Mouse (Mus musculus): ENCODE measurements at regions not wholly inside any gene's neighbourhood (a gene's known extent, or its start where the extent isn't known, plus 50 kb on each side); places are given as distances from the start of the nearest gene placed in this dataset.

DNA sequence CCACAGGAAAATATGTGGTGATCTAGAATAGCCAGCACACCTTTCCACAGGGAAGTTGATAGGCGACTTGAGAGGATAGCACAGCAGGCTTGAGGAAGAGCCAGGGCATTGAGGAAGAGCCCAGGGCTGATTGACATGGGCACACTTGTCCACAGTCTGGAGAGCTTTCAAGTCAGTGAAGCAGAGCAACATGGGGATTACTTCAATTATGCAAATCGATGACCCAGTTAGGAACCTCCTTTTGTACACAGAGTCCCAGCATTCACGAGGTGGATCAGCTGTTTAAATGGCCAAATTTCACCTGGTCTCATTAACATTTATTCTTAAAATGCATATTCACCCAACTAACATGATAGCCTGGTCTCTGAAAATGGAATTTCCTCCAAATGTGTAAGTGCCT, 186.1 kb downstream of the Brinp2 start:
- H3K4me1 ChIP-seq (ENCODE audit: control insufficient read depth, insufficient read depth, low read length) = no peaks in the 10 kb centered on the region
- no peak overlapping the region for H3K27ac ChIP-seq (ENCODE audit: insufficient read depth, low read length)
- no peak overlapping the region for H3K4me3 ChIP-seq (ENCODE audit: insufficient read depth, low read length)
- TF ChIP-seq CTCF (IDR thresholded peaks at IDR 0.05; ENCODE audit: borderline replicate concordance, insufficient read depth, low read length) (no peak), POLR2A (IDR thresholded peaks at IDR 0.05; ENCODE audit: low read depth, low read length) (no peak)

DNA sequence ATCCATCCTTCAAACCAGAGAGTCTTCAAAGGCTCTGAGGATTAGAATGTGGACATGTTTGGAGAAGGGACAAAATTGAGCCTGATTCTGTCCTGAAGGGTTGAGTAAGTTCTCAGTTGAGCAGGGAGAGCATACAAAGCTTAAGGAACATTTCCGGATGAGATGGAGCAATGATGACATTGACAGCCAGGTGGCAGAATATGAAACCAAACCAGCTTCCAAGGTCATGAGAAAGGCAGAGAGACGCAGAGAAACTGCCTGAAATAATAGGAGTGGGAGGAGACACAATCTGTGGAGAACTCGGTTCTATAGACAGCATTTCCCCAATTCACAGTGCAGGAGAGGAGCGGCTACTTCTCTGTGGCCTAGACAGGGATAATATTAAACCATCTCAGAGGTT, 176.0 kb downstream of the Brinp2 start:
- H3K27ac ChIP-seq (ENCODE audit: insufficient read depth, low read length) = no peak overlapping the region
- no peak for TF ChIP-seq POLR2A (IDR thresholded peaks at IDR 0.05; ENCODE audit: low read depth, low read length)
- no peak for TF ChIP-seq CTCF (IDR thresholded peaks at IDR 0.05; ENCODE audit: borderline replicate concordance, insufficient read depth, low read length)
- no peak overlapping the region for H3K4me3 ChIP-seq (ENCODE audit: insufficient read depth, low read length)
- H3K4me1 ChIP-seq (ENCODE audit: control insufficient read depth, insufficient read depth, low read length) = no peaks in the 10 kb centered on the region

DNA sequence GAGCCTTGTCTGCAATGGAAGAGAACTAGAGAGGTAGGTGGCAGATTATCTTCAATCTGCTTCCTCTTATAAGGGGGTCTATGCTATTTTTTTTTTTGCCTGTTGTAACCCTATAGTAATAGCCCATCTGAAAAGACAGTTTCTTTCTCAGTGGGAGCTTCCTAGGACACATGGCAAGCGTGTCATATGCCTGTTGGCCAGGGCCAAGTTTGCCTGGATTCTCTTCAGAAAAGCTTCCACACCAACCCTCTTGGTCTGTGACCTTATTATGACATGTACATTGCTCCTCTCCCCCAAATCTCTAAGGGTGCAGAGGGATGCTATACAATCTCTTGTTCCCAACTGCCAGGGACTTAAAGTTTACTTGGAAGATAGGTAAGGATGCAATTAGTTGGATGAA, 174.8 kb downstream of the Brinp2 start:
- no peak overlapping the region for H3K27ac ChIP-seq (ENCODE audit: insufficient read depth, low read length)
- TF ChIP-seq POLR2A (IDR thresholded peaks at IDR 0.05; ENCODE audit: low read depth, low read length) = no peak
- no peak for TF ChIP-seq CTCF (IDR thresholded peaks at IDR 0.05; ENCODE audit: borderline replicate concordance, insufficient read depth, low read length)
- no peaks in the 10 kb centered on the region for H3K4me1 ChIP-seq (ENCODE audit: control insufficient read depth, insufficient read depth, low read length)
- H3K4me3 ChIP-seq (ENCODE audit: insufficient read depth, low read length) = no peak overlapping the region

DNA sequence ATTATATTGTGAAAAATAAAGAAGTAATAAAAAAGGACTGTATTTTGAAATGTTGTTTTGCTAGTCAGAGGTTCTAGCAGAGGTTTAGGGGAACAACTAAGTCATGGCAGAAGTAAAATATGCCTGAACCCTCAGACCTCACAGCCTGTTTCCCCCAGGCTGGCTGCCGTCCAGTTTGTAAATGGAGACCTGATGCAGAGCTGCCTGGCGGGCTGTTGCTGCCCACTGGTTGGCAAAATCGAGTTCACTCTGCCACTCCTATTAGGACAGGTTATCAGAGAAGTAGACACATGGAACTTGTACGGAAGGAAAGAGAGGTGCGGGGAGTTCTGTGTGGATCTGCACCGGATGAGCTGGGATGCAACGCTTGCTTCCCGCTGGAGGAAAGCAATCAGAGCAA, 168.5 kb downstream of the Brinp2 start:
- no peak for TF ChIP-seq CTCF (IDR thresholded peaks at IDR 0.05; ENCODE audit: borderline replicate concordance, insufficient read depth, low read length)
- no peak overlapping the region for H3K27ac ChIP-seq (ENCODE audit: insufficient read depth, low read length)

DNA sequence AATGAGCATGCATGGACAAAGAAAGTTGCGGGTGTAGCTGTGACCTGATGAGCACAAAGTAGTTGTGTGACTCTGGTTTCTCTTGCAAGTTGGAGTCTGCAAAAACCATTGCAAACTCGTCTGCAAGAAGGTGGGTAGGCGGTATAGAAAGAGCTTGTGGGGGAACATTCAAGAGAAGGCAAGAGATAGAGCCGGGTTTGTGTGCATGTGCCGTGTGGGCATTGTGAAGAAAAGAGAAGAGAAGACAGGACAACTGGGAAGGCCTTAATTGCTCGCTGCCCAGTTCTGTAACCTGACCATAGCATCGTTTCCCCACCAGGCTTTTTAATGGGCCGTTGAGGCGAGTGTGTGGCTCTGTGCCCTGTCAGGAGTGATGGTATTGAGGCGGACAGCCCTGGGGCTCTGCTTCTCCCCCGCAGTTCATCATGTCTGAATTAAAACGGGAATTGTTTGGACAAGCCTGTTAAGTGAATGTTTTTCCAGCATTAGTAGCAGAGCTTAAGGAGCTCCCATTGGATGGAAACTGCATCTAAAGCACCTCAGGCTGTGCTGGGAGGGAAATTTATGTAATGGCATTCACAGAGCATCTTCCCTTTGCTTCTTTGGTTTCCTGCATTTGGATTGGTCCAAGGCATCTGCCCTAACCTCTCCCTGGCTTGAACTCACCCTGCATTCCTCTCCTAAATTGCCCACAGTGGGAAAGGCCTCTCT, 163.1 kb downstream of the Brinp2 start:
- Histone ChIP-seq H3K4me1 (ENCODE audit: control insufficient read depth, insufficient read depth, low read length) (0 out of 2 replicates have a peak, but pooled peaks cover 2% of the 10 kb centered on the region), H3K27ac (ENCODE audit: insufficient read depth, low read length) (no peak overlapping the region), H3K4me3 (ENCODE audit: insufficient read depth, low read length) (no peak overlapping the region)
- TF ChIP-seq POLR2A (IDR thresholded peaks at IDR 0.05; ENCODE audit: low read depth, low read length) (no peak), CTCF (IDR thresholded peaks at IDR 0.05; ENCODE audit: borderline replicate concordance, insufficient read depth, low read length) (no peak)

More for the DNA sequence above, 168.5 kb downstream of the Brinp2 start:
- Histone ChIP-seq H3K4me3 (ENCODE audit: insufficient read depth, low read length) (no peak overlapping the region), H3K4me1 (ENCODE audit: control insufficient read depth, insufficient read depth, low read length) (no peaks in the 10 kb centered on the region)

DNA sequence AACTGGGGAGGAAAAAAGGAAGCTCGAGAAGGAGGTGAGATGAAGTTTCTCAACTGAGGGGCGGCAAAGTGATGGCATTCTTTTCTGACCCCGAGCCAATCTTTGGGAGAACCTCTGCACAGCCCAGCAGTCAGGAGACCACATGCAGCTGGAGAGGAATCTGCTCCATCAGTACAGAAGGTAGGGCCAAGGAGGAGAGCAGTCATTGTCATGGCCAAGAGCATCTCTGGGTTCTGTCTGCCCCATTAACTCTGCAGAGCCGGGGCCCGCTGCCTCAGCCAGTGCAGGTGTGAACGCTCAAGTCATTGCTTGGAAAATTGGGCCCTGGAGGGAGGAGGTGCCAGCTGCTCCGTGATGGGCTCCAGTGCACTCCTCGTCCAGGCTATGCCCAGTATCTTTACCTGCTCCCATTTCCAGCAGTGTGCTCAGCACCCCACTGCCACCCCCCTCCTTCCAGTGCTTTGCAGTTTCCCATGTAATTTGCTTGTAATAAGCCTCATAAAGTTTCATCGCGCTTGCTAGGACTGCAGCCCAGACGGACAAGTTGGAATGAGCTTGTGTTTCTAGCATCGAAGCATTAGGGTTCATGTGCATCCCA, 162.1 kb downstream of the Brinp2 start:
- TF ChIP-seq CTCF (IDR thresholded peaks at IDR 0.05; ENCODE audit: borderline replicate concordance, insufficient read depth, low read length) (no peak), POLR2A (IDR thresholded peaks at IDR 0.05; ENCODE audit: low read depth, low read length) (no peak)

More for the DNA sequence above, 162.1 kb downstream of the Brinp2 start:
- no peak overlapping the region for H3K4me3 ChIP-seq (ENCODE audit: insufficient read depth, low read length)
- no peak overlapping the region for H3K27ac ChIP-seq (ENCODE audit: insufficient read depth, low read length)
- 0 out of 2 replicates have a peak, but pooled peaks cover 2% of the 10 kb centered on the region for H3K4me1 ChIP-seq (ENCODE audit: control insufficient read depth, insufficient read depth, low read length)

All from embryonic fibroblast, embryonic 13.5 days (primary cell).